Mouse (Mus musculus): ENCODE data around the gene Nagk. TPM values are rescaled to one million over a fixed set of nuclear protein-coding genes. Genes with fewer than 3 reads are reported as not detected.

Gene Nagk
- 11.8 TPM for polyA plus RNA-seq (2017; shearing (Covaris generic))

DNA sequence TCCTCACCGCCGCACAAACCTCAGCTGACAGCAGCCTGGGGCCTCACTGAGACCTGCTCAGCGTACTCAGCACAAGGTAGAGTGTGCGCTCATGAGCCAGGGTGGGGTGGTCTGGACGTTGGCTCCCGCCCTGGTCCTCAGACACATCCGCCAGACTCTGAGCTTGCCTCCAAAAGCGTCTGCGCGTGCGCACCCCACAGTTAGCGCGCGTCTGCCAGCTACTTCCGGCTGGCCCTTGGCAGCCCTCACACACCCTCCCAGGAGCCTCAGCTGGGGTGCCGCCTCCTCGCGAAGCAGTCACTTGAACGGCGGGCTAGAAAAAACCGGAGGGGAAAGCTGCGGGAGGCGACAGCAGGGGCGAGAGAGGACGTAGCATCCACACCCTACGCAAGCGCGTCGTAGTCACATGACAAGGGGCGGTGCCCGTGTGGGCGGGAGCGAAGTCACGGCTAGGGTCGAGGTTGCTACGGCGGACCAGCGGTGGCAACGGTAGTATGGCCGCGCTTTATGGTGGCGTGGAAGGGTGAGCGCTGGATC is at the start of gene Nagk:
Nagk (plus strand) TSS at position 223 of the 537 bp plus-strand sequence.

DNA sequence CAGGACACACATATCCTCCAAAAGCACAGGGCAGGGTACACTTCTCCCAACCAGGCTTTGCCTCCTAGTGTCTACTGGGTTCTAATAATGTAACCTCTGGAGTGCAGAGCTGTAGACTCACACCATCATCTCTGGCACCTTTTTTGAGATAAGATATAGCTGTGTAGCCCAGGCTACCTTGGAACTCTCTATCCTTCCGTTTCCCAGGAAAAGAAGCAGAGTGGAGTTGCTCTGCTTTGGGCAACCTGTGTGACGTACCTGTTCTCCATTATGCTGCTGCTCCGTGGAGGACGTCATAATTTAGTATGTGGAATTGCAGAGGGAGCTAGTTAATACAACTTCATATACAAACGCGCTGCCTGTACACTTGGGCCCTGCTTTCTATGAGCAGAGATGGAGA is 32.4 kb upstream of the Nagk start, which contains the start of gene Ankrd53:
Ankrd53 (plus strand) TSS at position 301 of the 400 bp plus-strand sequence.

DNA sequence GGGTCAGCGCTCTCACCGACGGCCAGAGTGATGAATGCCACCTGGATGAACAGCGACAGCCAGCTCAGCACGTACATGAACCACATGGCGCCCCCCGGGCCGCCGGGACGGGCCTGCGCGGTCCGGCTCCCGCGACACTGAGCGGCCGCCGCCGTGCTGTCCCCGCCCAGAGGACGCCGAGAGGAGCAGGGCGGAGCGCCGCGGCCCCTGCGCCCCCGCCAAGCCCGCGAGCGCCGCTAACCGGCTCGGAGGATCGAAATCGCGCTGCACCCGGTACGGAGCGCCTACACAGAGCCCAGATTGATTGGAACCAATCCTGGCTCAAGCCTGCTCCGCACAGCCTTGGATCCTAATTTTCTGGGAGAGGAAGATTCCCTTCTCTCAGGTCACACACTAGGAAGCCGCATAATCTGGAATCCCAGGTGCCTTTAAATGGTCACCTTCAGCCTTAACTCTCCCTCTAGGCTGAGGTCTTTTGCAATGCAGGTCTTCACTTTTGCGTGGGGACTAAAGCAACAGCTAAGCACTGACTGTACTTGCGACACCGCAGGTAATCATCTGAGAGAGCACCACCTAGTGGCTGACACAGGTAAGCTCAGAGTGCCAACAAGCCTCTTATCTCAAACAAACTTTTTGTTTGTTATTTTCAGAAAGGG is 19.0 kb upstream of the Nagk start, which contains the start of gene Tex261:
Tex261 (minus strand) TSS at position 176 of the 656 bp plus-strand sequence.

DNA sequence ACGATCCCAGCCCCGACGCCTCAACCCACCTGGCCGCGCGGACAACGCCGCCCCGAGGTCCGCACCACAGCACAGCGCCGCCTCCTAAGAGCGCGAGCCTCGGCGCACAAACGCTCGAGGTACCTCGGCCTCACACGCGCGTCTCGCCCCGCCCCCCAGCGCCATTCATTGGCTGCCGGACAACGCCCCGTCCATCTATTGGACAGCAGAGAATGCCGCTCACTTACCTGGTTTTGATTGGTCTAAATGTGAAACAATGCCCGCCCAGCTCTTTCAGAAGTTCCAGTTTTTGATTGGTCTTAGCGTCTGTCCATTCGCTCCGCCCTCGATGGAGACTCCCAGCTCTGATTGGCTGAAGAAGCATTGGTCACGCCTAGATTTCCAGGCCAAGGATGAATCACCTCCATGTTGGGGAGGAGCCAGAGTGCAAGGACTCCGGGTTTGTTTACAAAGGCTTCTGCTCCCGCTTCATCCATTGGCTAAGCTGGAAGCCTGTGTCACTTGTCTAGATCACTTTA is 36.9 kb downstream of the Nagk start, which contains the start of gene Paip2b:
Paip2b (minus strand) TSS at position 136 of the 518 bp plus-strand sequence.

Other genes with a start within 250 kb of the Nagk start
- 20.2 TPM for gene Stambp, start 222.3 kb upstream of the Nagk start, polyA plus RNA-seq (2017; shearing (Covaris generic))
- not detected for gene Clec4f, start 138.8 kb upstream of the Nagk start, polyA plus RNA-seq (2017; shearing (Covaris generic))
- gene Cd207, start 117.1 kb upstream of the Nagk start, polyA plus RNA-seq (2017; shearing (Covaris generic)) = not detected
- not detected for gene Vax2, start 83.7 kb upstream of the Nagk start, polyA plus RNA-seq (2017; shearing (Covaris generic))
- not detected for gene Atp6v1b1, start 52.0 kb upstream of the Nagk start, polyA plus RNA-seq (2017; shearing (Covaris generic))
- gene Ankrd53, start 32.3 kb upstream of the Nagk start, polyA plus RNA-seq (2017; shearing (Covaris generic)) = not detected
- gene Tex261, start 19.2 kb upstream of the Nagk start, polyA plus RNA-seq (2017; shearing (Covaris generic)) = 83.4 TPM
- 67.5 TPM for gene Paip2b, start 36.8 kb downstream of the Nagk start, polyA plus RNA-seq (2017; shearing (Covaris generic))
- gene Zfp638, start 72.1 kb downstream of the Nagk start, polyA plus RNA-seq (2017; shearing (Covaris generic)) = 104 TPM
- not detected for gene Dysf, start 213.6 kb downstream of the Nagk start, polyA plus RNA-seq (2017; shearing (Covaris generic))